Mouse (Mus musculus) lung, postnatal 36 days (tissue): Measurements from ENCODE around the gene Ankrd31.
A peak's percentile ranks its signal among the peaks of the same experiment; 100 is the strongest.
"Not testable (repeated sequence)": the region's sequence is repeated elsewhere in the genome, so short reads cannot be mapped to it uniquely, and the experiment has no call there.

Source experiments
- DNase-seq: peaks from one replicate; pipeline ENCODE4 v3.0.0; 2022; ENCODE audit warnings: mixed read lengths

Ankrd31 gene

GRCm38 (mm10) chr13:96748109-96748845 is at the start of gene Ankrd31:
TSS of gene Ankrd31 (plus strand) at chr13:96748272.
- DNase-seq: no peak

- peak; percentile 40 for DNase-seq
These were observed 45.3 kb upstream of the Ankrd31 start for GRCm38 (mm10) chr13:96702567-96703278.

DNA sequence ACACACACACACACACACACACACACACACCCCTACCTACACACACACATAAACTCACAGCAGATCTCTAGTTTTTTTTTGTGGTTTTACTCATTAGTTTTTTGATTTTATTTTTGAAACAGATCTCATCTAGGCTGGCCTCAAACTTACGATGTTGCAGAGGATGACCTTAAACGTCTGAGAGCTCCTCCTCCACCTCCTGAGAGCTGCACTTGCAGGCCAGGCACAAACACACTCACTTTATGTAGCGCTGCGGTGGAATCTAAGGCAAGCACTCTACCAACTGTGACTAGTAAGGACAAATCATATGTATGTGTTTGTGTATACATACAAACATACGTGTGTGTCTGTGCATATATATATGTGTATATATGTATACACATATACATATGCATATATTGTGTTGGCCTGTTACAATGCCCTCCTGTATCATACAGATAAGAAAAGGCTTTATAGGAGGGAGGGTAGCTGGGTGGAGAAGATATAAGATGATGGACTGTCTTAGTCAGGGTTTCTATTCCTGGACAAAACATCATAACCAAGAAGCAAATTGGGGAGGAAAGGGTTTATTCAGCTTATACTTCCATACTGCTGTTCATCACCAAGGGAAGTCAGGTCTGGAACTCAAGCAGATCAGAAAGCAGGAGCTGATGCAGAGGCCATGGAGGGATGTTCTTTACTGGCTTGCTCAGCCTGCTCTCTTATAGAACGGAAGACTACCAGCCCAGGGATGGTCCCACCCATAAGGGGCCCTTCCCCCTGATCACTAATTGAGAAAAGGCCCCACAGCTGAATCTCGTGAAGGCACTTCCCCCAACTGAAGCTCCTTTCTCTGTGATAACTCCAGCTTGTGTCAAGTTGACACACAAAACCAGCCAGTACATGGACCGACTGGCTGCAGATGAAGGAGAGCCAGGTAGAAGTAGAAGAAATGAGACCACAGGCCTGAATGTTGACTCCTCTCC is 38.5 kb upstream of the Ankrd31 start:
- no peak for DNase-seq

- DNase-seq: no peak
These were observed 31.8 kb upstream of the Ankrd31 start for GRCm38 (mm10) chr13:96716311-96716710.

GRCm38 (mm10) chr13:96717821-96718220 is 30.3 kb upstream of the Ankrd31 start:
- no peak for DNase-seq

DNA sequence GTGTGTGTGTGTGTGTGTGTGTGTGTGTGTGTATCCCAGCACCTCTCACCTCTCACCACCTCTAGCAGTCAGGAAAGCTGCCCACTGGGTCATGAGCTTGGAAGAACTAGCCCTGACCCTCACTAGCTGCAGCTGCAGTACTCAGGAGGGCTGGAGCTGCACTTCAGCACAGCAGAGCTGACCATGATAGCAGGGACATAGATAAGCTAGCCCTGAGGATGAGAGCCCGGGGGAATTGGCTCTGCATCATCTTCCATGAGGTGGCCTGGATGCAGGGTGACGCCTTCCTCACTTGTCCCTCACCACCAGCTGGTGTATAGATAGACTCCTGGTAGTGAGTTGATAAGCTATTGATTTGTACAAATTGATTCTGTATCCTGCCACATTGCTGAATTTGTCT is 28.1 kb upstream of the Ankrd31 start:
- DNase-seq: no peak

GRCm38 (mm10) chr13:96728289-96728688 is 19.8 kb upstream of the Ankrd31 start:
- DNase-seq: no peak

DNA sequence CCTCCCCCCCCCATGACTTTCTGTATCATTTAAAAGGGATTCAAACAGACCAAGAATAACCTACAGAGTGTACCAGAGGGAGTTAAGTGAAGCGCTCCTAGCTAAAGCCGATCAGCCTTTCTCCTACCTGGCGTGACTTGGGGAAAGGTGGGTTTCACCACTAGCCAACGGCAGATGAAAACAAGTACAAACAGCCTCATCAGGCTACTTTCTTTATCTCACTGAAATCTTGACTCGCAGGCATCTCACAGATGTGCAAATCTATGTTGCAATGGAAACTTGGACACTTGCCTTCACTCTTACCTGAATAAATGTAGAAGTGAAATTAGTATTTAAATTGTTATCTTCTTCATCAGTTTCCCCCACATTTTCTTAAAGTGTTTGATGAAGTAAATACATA is 18.9 kb upstream of the Ankrd31 start:
- no peak for DNase-seq

DNA sequence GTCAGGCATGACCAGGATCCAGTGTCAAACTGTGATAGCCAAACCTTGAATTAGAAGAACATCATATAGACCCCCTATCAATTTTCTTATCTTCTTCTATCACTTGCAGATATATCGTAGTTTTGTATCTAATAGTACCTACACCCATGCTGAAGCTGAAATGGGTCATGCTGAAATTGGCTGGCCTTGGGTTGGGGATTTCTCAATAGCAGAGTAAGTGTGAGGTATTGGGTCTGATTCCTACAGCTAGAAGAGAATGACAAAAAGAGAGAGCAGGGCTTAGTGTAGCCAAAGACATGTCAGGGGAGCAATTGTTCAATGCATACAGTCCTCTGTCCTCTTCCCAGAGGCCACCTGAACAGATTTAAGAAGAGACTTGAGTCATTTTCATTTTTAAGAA is 18.0 kb upstream of the Ankrd31 start:
- no peak for DNase-seq

DNA sequence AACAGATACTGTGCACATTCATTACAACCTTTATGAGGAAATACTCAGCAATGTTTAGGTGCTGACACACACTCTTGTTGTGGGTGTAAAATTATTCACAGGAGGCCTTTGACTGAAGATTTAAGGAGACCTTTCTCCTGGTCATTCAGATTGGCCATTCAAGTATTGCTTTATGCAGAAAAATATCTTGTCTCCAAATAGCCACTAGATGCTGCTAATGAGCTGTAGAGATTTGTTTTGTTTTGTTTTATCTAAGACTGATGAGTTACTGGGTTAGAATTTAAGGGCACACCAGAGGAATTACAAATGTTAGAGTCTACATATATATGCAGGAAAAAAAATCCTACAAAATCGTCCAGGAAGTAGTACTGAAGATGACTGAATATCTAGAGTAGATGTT is 12.9 kb upstream of the Ankrd31 start:
- DNase-seq: no peak

DNA sequence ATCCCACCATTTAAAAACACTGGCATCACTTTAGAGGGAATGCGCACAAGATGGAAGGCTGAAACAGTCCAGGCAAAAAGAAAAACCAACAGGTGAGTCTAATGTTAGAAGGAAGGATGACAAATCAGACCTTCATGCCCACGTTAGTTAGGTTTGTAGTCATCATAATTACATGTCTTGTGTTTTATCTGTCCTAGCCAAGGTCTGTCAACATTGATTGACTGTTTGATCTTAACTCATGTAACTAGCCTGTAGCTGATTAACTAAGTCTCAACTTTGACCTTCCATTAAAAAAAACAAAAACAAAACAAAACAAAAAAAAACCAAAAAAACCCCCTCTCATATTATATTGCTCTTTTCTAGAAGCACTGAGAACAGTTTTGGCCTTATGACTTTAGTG is 7.9 kb upstream of the Ankrd31 start:
- DNase-seq: no peak

- no peak for DNase-seq
These were observed 5.2 kb upstream of the Ankrd31 start for GRCm38 (mm10) chr13:96742871-96743270.

DNA sequence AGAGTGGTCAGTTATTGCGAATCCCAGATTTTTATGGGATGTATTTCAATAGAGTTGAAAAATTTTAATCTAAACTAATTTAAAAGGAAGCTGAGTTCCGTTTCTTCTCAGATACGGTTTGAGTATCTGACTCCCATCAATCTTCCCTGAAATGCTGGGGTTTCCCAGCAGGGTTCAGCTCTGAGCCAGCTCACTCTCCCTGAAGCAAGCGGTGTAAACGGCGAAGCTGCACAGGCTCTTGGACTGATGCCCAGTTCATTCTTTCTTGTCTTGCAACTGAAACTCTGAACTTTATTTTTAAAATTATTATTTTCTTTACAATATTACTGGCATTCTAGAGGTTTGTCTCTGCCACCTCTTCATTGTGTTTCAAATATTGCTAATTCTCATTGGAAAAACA is 2.0 kb upstream of the Ankrd31 start:
- no peak for DNase-seq

- DNase-seq: no peak
These were observed 1.8 kb downstream of the Ankrd31 start for GRCm38 (mm10) chr13:96749859-96750258.

- no peak for DNase-seq
These were observed 12.8 kb downstream of the Ankrd31 start for GRCm38 (mm10) chr13:96760848-96761247.

DNA sequence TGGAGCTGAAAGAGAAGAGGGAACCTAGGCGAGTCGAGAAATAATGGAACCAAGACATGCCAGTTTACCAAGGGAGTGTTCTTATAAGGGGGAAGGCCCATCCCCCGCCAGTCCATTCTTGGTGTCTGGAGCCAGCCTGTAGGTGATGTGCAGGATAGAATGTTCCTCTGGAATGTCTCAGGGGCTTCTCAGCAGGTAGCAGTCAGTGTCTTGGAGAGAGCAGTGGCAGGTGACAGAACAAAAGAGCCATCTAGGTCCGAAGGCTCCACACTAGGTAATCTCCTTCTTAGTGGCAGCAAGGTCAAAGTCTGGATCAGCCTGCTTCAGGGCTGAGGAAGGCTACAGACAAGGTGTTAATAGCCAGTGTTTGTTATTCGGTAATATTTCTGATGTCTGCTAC is 38.0 kb downstream of the Ankrd31 start:
- DNase-seq: not testable (repeated sequence)

- no peak for DNase-seq
These were observed 45.4 kb downstream of the Ankrd31 start for GRCm38 (mm10) chr13:96793451-96793850.

DNA sequence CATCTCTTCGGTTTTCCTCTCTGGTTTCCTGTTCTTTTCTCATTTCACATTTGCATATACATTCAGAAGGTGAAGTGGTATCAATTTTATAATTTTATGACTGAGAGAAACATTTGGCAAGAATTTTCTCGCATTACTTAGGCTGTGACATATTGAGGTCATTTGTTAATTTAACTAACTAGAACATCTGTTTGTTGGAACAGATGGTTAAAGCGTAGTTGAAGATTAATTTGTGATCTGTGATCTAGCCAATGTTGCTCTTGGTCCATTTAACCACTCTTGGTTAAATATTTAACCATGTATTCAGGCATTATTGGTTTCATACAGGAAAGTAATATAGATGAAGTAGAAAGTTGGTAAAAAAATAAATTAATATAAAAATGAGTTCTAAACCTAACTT is 47.2 kb downstream of the Ankrd31 start:
- DNase-seq: no peak

DNA sequence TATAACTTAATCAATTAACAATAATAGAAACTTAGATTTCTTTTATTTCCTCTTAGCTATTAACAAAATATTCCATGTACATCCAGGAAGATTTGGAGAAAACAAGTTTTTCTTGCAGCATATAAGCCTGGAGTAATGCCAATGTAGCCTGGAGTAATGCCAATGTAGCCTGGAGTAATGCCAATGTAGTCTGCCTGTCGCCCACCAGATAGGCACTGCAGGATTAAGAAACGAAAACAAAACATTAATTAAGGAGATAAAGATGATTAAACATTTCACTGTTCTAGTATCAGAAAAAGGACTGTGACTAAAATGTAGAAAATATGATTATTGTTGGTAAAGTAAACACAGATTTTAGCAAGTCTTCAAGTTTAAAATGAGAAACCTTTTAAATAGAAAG is 49.4 kb downstream of the Ankrd31 start:
- DNase-seq: no peak

GRCm38 (mm10) chr13:96849752-96850151 is 101.7 kb downstream of the Ankrd31 start:
- no peak for DNase-seq

- DNase-seq: no peak
These were observed 104.1 kb downstream of the Ankrd31 start for GRCm38 (mm10) chr13:96852133-96852532.

DNA sequence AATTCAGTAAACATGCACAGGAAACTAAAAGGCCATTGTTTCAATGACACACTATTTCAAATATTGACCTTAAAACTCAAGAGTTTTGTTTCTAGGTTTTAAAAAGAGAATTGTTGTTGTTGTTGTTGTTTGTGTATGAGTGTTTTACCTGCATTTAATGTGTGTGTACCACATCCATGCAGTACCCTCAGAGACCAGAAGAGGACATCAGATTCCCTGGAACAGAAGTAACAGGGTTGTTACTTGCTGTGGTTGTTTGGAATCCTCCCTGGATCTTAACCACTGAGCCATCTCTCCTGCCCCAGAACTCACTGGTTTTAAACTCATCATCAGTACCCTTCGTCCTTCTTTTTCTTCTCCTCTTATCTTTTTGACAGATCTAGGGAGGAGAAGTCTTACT is 105.2 kb downstream of the Ankrd31 start:
- no peak for DNase-seq

- DNase-seq: peak; percentile 83
These were observed 107.1 kb downstream of the Ankrd31 start for GRCm38 (mm10) chr13:96855191-96855590.
